Mouse (Mus musculus) midbrain, embryonic 10.5 days (tissue): Measurements from ENCODE around the gene Ndufb6. TPM values are rescaled to one million over a fixed set of nuclear protein-coding genes. Genes with fewer than 3 reads are reported as not detected.
A peak's percentile ranks its signal among the peaks of the same experiment; 100 is the strongest.

Experiments
- DNase-seq: peaks from one replicate; pipeline ENCODE4 v3.0.0-alpha.2; 2017; ENCODE audit warnings: low spot score
- H3K27ac ChIP-seq: fragments of 300-500 bp; sonication (generic); replicated peaks from 2 replicates; pipeline ENCODE4 v1.5.1; 2016; ENCODE audit warnings: mild to moderate bottlenecking
- H3K27me3 ChIP-seq: fragments of 300-500 bp; sonication (generic); 2 replicates; pipeline ENCODE4 v1.6.1; 2016; ENCODE audit warnings: low read depth, mild to moderate bottlenecking; ENCODE audit not compliant: poor library complexity, severe bottlenecking
- H3K36me3 ChIP-seq: fragments of 300-500 bp; sonication (generic); 2 replicates; pipeline ENCODE4 v1.6.1; 2016; ENCODE audit warnings: mild to moderate bottlenecking, moderate library complexity
- H3K4me1 ChIP-seq: fragments of 300-500 bp; sonication (generic); 2 replicates; pipeline ENCODE4 v1.6.1; 2016
- H3K4me3 ChIP-seq: fragments of 300-500 bp; sonication (generic); 2 replicates; pipeline ENCODE4 v1.5.1; 2016; ENCODE audit warnings: mild to moderate bottlenecking, moderate library complexity
- H3K9me3 ChIP-seq: fragments of 300-500 bp; sonication (generic); replicated peaks from 2 replicates; pipeline ENCODE4 v1.6.1; 2016; ENCODE audit warnings: mild to moderate bottlenecking
- WGBS: fragments of 180-500 bp; shearing (Covaris S2); methylation state at CpG from one replicate; pipeline ENCODE4 v1.1.7; 2016; 5-methylcytosine and 5-hydroxymethylcytosine counted together
- polyA plus RNA-seq: library from polyadenylated mRNA; unstranded; fragments of >200 nt; fragmentation: Nextera tagmentation; extraction: Ambion mirVana; gene quantifications from 2 replicates; pipeline ENCODE4 v1.2.1, GENCODE M21; 2016

Gene Ndufb6
- polyA plus RNA-seq, 1 experiment from 2014 or later = 311 TPM

- 87% methylated on average over 4 of the region's 4 CpGs for WGBS
- Histone ChIP-seq H3K4me3 (no peak overlapping the region), H3K4me1 (peaks cover 22% of the 10 kb centered on the region), H3K9me3 (no peaks in the 10 kb centered on the region), H3K36me3 (no peaks in the 10 kb centered on the region), H3K27ac (no peak overlapping the region), H3K27me3 (no peaks in the 10 kb centered on the region)
- DNase-seq = no peak
Observed at GRCm38 (mm10) chr4:40243006-40243405, 36.2 kb downstream of the Ndufb6 start.

DNA sequence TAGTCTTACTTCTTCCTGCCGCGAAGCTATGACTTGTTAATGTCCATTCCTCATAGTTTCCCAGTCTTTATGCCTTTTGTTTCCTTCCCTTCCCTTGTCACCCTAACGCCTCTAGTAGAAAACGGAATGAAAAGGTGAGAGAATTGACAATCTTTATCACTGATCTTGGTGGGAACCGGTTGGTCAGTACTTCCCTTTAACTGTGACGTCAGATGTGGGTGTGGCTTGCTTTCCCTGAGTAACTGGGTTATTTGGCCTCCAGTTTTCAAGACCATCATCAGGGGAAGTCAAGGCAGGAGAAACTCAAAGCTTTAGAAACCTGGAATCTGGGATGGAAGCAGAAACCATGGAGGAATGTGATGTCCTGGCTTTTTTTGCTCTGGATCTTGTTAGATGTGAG is 37.3 kb downstream of the Ndufb6 start:
- no peak for DNase-seq
- H3K4me1 ChIP-seq = peaks cover 22% of the 10 kb centered on the region
- 57% methylated on average over 6 of the region's 6 CpGs for WGBS
- H3K4me3 ChIP-seq = no peak overlapping the region
- H3K27me3 ChIP-seq = no peaks in the 10 kb centered on the region
- H3K27ac ChIP-seq = no peak overlapping the region
- no peaks in the 10 kb centered on the region for H3K36me3 ChIP-seq
- no peaks in the 10 kb centered on the region for H3K9me3 ChIP-seq

- 42% methylated on average over 5 of the region's 5 CpGs for WGBS
- Histone ChIP-seq H3K9me3 (no peaks in the 10 kb centered on the region), H3K4me1 (peaks cover 22% of the 10 kb centered on the region), H3K4me3 (peak overlapping the region; percentile 62), H3K36me3 (no peaks in the 10 kb centered on the region), H3K27me3 (no peaks in the 10 kb centered on the region), H3K27ac (peak overlapping the region; percentile 69; the same call in 1 of the 2 replicates)
- DNase-seq = no peak
Observed at GRCm38 (mm10) chr4:40240272-40240744, 38.9 kb downstream of the Ndufb6 start.

DNA sequence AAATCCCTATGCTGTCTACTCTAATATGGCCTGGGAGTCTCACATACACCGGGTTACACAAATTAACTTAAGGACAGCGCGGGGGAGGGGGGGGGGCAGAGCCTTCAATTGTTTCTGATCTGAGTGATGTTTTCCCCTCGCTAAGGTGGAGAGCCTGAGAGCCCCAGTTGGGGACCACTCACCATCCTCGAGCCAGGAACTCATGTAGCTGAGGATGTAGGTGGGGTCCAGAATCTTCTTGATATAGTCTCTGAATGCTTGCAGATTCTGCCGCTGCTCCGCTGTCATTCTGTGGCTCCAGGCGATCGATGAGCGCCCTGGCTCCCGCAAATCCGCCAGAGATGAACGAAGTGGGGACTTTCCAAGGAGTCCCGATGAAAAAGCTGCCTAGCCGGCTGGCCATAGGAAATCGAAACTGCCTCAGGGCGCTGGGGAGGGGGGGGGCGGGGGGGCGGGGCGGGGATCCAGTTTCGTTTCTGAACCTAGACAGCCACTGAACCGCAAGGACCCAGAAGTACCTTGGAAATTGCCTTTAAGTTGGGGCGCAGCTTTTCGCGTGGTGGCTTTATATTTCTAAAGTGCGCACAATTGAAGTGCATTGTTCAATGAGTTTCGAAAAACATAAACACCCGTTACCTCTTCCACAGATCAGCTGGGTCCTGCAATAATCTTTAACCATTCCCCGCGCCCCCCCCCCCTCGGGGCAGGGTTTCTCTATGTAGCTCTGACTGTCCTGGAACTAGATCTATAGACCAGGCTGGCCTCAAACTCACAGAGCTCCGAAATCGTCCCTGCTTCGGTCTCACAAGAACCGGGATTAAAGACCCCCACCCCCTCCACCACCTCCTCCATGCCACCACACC is 39.6 kb downstream of the Ndufb6 start, which contains the start of gene Ddx58:
Gene Ddx58 (minus strand): TSS at position 420 of the 863 bp plus-strand sequence.
- no peaks in the 10 kb centered on the region for H3K27me3 ChIP-seq
- H3K4me1 ChIP-seq = peaks cover 22% of the 10 kb centered on the region
- no peaks in the 10 kb centered on the region for H3K9me3 ChIP-seq
- no peaks in the 10 kb centered on the region for H3K36me3 ChIP-seq
- H3K27ac ChIP-seq = peak within 1 kb of the TSS; percentile 69
- peak; percentile 51 for DNase-seq
- 4% methylated on average over 35 of the region's 35 CpGs for WGBS
- peak within 1 kb of the TSS; percentile 62 for H3K4me3 ChIP-seq

DNA sequence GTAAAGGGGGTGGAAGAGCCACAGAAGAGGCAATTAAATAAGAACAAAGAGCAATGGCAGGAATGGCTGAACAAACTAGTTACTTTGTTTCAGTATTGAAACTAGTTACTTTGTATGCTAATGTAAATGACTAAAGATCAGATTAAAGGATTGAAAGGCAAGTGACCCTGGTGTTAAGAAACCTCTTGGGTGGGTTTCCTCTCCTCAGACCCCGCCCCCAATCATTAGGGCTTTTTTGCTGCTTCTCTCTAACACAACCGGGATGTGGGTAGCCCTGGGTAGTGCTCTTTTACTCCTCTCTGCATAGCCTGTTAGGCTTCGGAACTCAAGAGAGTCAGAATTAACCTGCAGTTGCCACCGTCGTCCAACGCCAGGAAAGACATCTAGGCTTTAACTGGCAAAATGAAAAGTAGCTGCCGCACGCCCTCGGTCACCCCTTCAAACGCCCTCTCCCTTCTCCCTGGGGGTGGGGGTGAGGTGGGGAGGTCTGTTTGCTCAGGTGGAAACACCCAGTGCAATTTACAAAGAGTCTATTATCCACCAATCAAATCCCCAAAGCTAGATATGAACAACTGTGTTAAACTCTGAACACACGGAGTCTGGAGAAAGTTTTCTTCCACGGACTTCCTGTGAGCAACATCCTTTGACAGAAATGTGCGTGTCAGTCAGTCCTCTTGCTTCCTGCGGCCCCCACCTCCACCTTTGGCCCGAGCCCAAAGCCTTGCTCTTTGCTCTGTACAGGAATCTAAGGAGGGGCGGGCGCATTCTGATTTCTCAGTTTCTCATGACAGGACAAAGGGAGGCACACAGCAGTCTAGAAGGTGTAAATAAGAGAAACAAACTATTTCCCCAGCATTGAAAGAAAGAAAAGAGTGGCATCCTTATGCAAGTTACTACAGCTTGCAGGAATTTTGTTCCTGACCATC is 40.5 kb downstream of the Ndufb6 start:
- H3K9me3 ChIP-seq = no peaks in the 10 kb centered on the region
- no peaks in the 10 kb centered on the region for H3K27me3 ChIP-seq
- H3K36me3 ChIP-seq = no peaks in the 10 kb centered on the region
- H3K4me3 ChIP-seq = peak overlapping the region; percentile 62
- peak overlapping the region; percentile 69; the same call in 1 of the 2 replicates for H3K27ac ChIP-seq
- peak; percentile 24 for DNase-seq
- H3K4me1 ChIP-seq = peaks cover 22% of the 10 kb centered on the region
- 1% methylated on average over 17 of the region's 17 CpGs for WGBS

GRCm38 (mm10) chr4:40236829-40237228 is 42.4 kb downstream of the Ndufb6 start:
- DNase-seq = no peak
- no peaks in the 10 kb centered on the region for H3K9me3 ChIP-seq
- WGBS = 94% methylated on average over 4 of the region's 4 CpGs

GRCm38 (mm10) chr4:40234256-40234655 is 45.0 kb downstream of the Ndufb6 start:
- Histone ChIP-seq H3K36me3 (no peaks in the 10 kb centered on the region), H3K4me3 (no peak overlapping the region), H3K27ac (no peak overlapping the region), H3K9me3 (no peaks in the 10 kb centered on the region), H3K27me3 (no peaks in the 10 kb centered on the region), H3K4me1 (peaks cover 10% of the 10 kb centered on the region)
- 84% methylated on average over 6 of the region's 6 CpGs for WGBS
- DNase-seq = no peak

More at GRCm38 (mm10) chr4:40236829-40237228, 42.4 kb downstream of the Ndufb6 start:
- Histone ChIP-seq H3K36me3 (no peaks in the 10 kb centered on the region), H3K27ac (no peak overlapping the region), H3K4me3 (no peak overlapping the region), H3K27me3 (no peaks in the 10 kb centered on the region), H3K4me1 (peaks cover 22% of the 10 kb centered on the region)

- no peak overlapping the region for H3K27ac ChIP-seq
- no peaks in the 10 kb centered on the region for H3K9me3 ChIP-seq
- no peaks in the 10 kb centered on the region for H3K27me3 ChIP-seq
- H3K4me1 ChIP-seq = no peaks in the 10 kb centered on the region
- WGBS = 95% methylated on average over 7 of the region's 7 CpGs
- H3K4me3 ChIP-seq = no peak overlapping the region
- no peaks in the 10 kb centered on the region for H3K36me3 ChIP-seq
- DNase-seq = no peak
Observed at GRCm38 (mm10) chr4:40233062-40233664, 46.1 kb downstream of the Ndufb6 start.

- Histone ChIP-seq H3K36me3 (no peaks in the 10 kb centered on the region), H3K4me1 (no peaks in the 10 kb centered on the region), H3K9me3 (no peaks in the 10 kb centered on the region), H3K27ac (no peak overlapping the region), H3K27me3 (no peaks in the 10 kb centered on the region), H3K4me3 (no peak overlapping the region)
- 94% methylated on average over 6 of the region's 6 CpGs for WGBS
- no peak for DNase-seq
Observed at GRCm38 (mm10) chr4:40229723-40230122, 49.5 kb downstream of the Ndufb6 start.

DNA sequence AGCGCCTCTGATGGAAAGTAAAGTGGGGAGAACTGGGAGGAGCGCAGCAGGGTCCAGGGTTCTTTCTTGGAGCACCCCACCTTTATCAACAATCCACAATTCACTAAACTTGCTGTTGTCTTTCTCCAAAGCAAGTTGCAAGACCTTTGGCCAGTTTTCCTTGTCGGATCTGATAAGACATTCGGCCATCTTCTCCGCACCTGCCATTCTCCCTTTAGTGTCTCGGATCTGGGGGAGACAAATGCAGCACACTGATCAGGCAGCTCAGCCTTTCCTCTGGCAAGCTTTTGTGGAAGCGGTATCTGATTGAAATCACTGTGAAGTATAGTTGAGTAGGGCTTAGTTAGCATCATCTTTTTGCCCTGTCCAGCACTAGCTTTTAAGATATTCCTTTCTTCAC is 51.3 kb downstream of the Ndufb6 start:
- no peak for DNase-seq
- Histone ChIP-seq H3K27me3 (no peaks in the 10 kb centered on the region), H3K4me3 (no peak overlapping the region), H3K4me1 (no peaks in the 10 kb centered on the region), H3K27ac (no peak overlapping the region), H3K36me3 (no peaks in the 10 kb centered on the region), H3K9me3 (no peaks in the 10 kb centered on the region)
- 86% methylated on average over 7 of the region's 7 CpGs for WGBS

GRCm38 (mm10) chr4:40227131-40227530 is 52.1 kb downstream of the Ndufb6 start:
- H3K27me3 ChIP-seq = no peaks in the 10 kb centered on the region
- H3K9me3 ChIP-seq = no peaks in the 10 kb centered on the region
- H3K27ac ChIP-seq = no peak overlapping the region
- no peak overlapping the region for H3K4me3 ChIP-seq
- no peaks in the 10 kb centered on the region for H3K36me3 ChIP-seq
- H3K4me1 ChIP-seq = no peaks in the 10 kb centered on the region; the same call in 1 of the 2 replicates
- no peak for DNase-seq
- 89% methylated on average over 11 of the region's 11 CpGs for WGBS

DNA sequence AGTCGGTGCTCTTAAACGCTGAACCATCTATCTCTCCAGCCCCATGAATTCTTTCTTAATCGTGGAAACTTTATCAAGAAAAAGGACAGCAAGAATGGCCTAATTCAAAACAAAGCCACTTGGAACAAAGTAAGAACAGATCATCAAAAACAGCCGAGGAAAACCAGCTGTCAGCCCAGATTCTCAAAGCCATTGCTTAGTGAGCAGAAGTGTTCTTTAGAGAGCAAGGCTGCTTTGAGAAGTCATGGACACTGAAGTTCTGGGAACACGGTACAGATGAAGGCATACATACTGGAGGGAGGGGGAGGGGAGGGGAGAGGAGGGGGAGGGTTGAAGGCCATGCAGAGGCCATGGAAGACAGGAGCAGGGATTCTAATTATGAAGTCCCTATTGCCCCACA is 53.1 kb downstream of the Ndufb6 start:
- Histone ChIP-seq H3K27ac (no peak overlapping the region), H3K4me3 (no peak overlapping the region), H3K27me3 (peaks cover 5% of the 10 kb centered on the region; the same call in 1 of the 2 replicates), H3K4me1 (peaks cover 9% of the 10 kb centered on the region; the same call in 1 of the 2 replicates), H3K36me3 (no peaks in the 10 kb centered on the region), H3K9me3 (no peaks in the 10 kb centered on the region)
- 86% methylated on average over 5 of the region's 5 CpGs for WGBS
- DNase-seq = no peak
